Mouse (Mus musculus) C2C12 (cell line): ENCODE results near the gene Slc25a24. TPM values are rescaled to one million over a fixed set of nuclear protein-coding genes. Genes with fewer than 3 reads are reported as not detected.

Experiments used
- H3K27me3 ChIP-seq: one replicate; pipeline ENCODE4 v1.6.1; 2011; ENCODE audit not compliant: control insufficient read depth, insufficient read depth, insufficient read length
- H3K36me3 ChIP-seq: one replicate; pipeline ENCODE4 v1.6.1; 2011; ENCODE audit not compliant: control insufficient read depth, insufficient read depth
- H3K4me3 ChIP-seq: one replicate; pipeline ENCODE4 v1.5.1; 2011; ENCODE audit warnings: mild to moderate bottlenecking, control low read depth; ENCODE audit not compliant: poor library complexity, insufficient read depth, severe bottlenecking
- H3K79me2 ChIP-seq: one replicate; pipeline ENCODE4 v1.6.1; 2011; ENCODE audit not compliant: control insufficient read depth, insufficient read depth
- H3K79me3 ChIP-seq: one replicate; pipeline ENCODE4 v1.6.1; 2011; ENCODE audit warnings: low read depth, control low read depth
- H3ac ChIP-seq: one replicate; pipeline ENCODE3; 2011; ENCODE audit warnings: low read depth; ENCODE audit not compliant: control insufficient read depth, insufficient read length
- CEBPB ChIP-seq: IDR thresholded peaks from one replicate; pipeline ENCODE4 v1.6.1; 2011; ENCODE audit warnings: low read depth, mild to moderate bottlenecking, control low read depth, moderate library complexity
- CTCF ChIP-seq: IDR thresholded peaks from one replicate; pipeline ENCODE4 v1.5.1; 2011; ENCODE audit not compliant: control insufficient read depth, insufficient read depth, insufficient read length
- FOSL1 ChIP-seq: IDR thresholded peaks from one replicate; pipeline ENCODE4 v1.8.0; 2011; ENCODE audit warnings: mild to moderate bottlenecking, low read length; ENCODE audit not compliant: poor library complexity, insufficient read depth, severe bottlenecking
- MAX ChIP-seq: IDR thresholded peaks from one replicate; pipeline ENCODE4 v1.6.1; 2011; ENCODE audit warnings: mild to moderate bottlenecking, control low read depth
- MYOD1 ChIP-seq: IDR thresholded peaks from one replicate; pipeline ENCODE4 v1.6.1; 2011; ENCODE audit warnings: low read depth; ENCODE audit not compliant: control insufficient read depth, insufficient read length
- MYOG ChIP-seq: IDR thresholded peaks from one replicate; pipeline ENCODE4 v1.6.1; 2011; ENCODE audit not compliant: control insufficient read depth, insufficient read length; ENCODE audit errors: extremely low read depth
- USF1 ChIP-seq: IDR thresholded peaks from one replicate; pipeline ENCODE4 v1.6.1; 2011; ENCODE audit warnings: low read depth, mild to moderate bottlenecking, control low read depth, moderate library complexity
- polyA plus RNA-seq: library from polyadenylated mRNA; unstranded; fragments of >200 nt; fragmentation: generic; extraction: Trizol; gene quantifications from one replicate; pipeline ENCODE4 v1.2.1, GENCODE M21; 2012; ENCODE audit warnings: missing spikeins

Gene Slc25a24
- polyA plus RNA-seq, 1 experiment: 32.6 TPM

- H3K79me3 ChIP-seq: peaks cover 36% of the 10 kb centered on the region
- peaks cover 79% of the 10 kb centered on the region for H3K36me3 ChIP-seq
- no peak overlapping the region for H3ac ChIP-seq
- TF ChIP-seq MAX: peak; percentile 20
- no peak for TF ChIP-seq CTCF
- TF ChIP-seq FOSL1: peak; percentile 84
- no peak for TF ChIP-seq MYOD1
- peak; percentile 71 for TF ChIP-seq CEBPB
- peaks cover 67% of the 10 kb centered on the region for H3K79me2 ChIP-seq
- H3K4me3 ChIP-seq: no peak overlapping the region
- H3K27me3 ChIP-seq: no peaks in the 10 kb centered on the region
These were observed 33.1 kb downstream of the Slc25a24 start for GRCm38 (mm10) chr3:109155926-109156669.

- Histone ChIP-seq H3K4me3 (no peak overlapping the region), H3K79me2 (peaks cover 53% of the 10 kb centered on the region), H3K27me3 (no peaks in the 10 kb centered on the region), H3K79me3 (peaks cover 23% of the 10 kb centered on the region), H3ac (no peak overlapping the region), H3K36me3 (peaks cover 80% of the 10 kb centered on the region)
- TF ChIP-seq FOSL1: no peak
- peak; percentile 51 for TF ChIP-seq USF1
These were observed 34.5 kb downstream of the Slc25a24 start for GRCm38 (mm10) chr3:109157481-109157880.

- Histone ChIP-seq H3ac (peak overlapping the region; percentile 32), H3K4me3 (no peak overlapping the region), H3K27me3 (no peaks in the 10 kb centered on the region), H3K36me3 (peaks cover 87% of the 10 kb centered on the region), H3K79me2 (peaks cover 14% of the 10 kb centered on the region), H3K79me3 (peaks cover 5% of the 10 kb centered on the region)
- TF ChIP-seq CTCF: no peak
- TF ChIP-seq MAX: no peak
- TF ChIP-seq MYOG: no peak
- no peak for TF ChIP-seq FOSL1
- no peak for TF ChIP-seq USF1
- no peak for TF ChIP-seq MYOD1
- no peak for TF ChIP-seq CEBPB
These were observed 41.1 kb downstream of the Slc25a24 start for GRCm38 (mm10) chr3:109164088-109164487.

DNA sequence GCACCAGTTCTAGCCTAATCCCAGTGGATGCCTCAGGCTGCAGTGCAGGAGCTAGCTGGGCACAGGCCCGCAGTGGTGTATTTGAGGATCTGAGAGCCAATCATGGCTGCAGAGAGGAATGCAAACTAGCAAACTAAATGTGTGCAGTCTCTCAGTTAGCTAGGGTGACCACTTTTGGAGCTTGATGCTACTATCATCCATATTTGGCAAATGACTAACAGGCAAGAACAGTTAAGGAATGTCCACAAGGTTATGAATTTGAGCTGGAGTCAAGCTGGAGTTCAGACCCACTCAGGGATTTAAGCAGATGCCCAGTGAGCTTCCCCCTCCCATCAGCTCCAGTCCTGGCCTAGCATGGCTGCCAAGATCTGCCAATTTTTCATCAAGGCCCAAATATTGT is 41.7 kb downstream of the Slc25a24 start:
- no peaks in the 10 kb centered on the region for H3K27me3 ChIP-seq
- H3K4me3 ChIP-seq: no peak overlapping the region
- peaks cover 5% of the 10 kb centered on the region for H3K79me3 ChIP-seq
- peaks cover 13% of the 10 kb centered on the region for H3K79me2 ChIP-seq
- TF ChIP-seq CEBPB: no peak
- TF ChIP-seq MAX: no peak
- no peak for TF ChIP-seq MYOD1
- TF ChIP-seq FOSL1: no peak
- TF ChIP-seq USF1: no peak
- TF ChIP-seq CTCF: no peak
- no peak overlapping the region for H3ac ChIP-seq
- H3K36me3 ChIP-seq: peaks cover 87% of the 10 kb centered on the region

- Histone ChIP-seq H3K79me2 (peaks cover 13% of the 10 kb centered on the region), H3K36me3 (peaks cover 87% of the 10 kb centered on the region), H3K27me3 (no peaks in the 10 kb centered on the region), H3K79me3 (peaks cover 5% of the 10 kb centered on the region), H3ac (no peak overlapping the region), H3K4me3 (no peak overlapping the region)
- TF ChIP-seq CTCF (no peak), MYOD1 (peak; percentile 86), USF1 (peak; percentile 77), MYOG (no peak), MAX (peak; percentile 88), FOSL1 (peak; percentile 28), CEBPB (peak; percentile 45)
These were observed 42.4 kb downstream of the Slc25a24 start for GRCm38 (mm10) chr3:109165214-109165829.

DNA sequence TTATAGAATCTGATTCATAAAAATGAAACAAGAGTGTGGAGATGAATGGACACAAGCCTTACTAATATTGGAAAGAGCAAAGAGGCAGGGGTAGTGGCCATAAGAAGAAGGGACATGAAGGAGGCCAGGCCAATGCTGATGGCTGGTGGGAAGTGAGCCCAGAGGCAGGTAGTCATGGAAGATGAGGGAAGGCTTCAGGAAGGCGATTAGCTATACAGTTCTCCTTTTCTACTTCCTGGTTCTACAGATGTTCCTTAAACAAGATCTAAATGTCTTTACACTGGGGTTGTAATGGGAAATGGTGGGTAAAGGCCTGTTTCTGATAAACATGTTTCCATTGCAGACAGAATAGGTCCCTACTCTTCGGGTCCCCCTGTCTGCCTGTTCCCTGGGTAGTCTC is 46.2 kb downstream of the Slc25a24 start:
- Histone ChIP-seq H3K27me3 (no peaks in the 10 kb centered on the region), H3K79me2 (peaks cover 13% of the 10 kb centered on the region), H3K79me3 (peaks cover 5% of the 10 kb centered on the region), H3K4me3 (no peak overlapping the region), H3ac (no peak overlapping the region), H3K36me3 (peaks cover 61% of the 10 kb centered on the region)
- TF ChIP-seq MYOD1 (no peak), FOSL1 (no peak), CEBPB (no peak), CTCF (no peak), MYOG (no peak), USF1 (no peak), MAX (no peak)
